Mouse (Mus musculus) frontal cortex, postnatal 14 days (tissue): ENCODE results near the gene Ldlrap1.

Source experiments
- DNase-seq, 2 experiments: peaks; one replicate each; pipeline ENCODE4 v3.0.0; 2022; ENCODE audit warnings: low spot score in 2 of 2

Ldlrap1 gene

DNA sequence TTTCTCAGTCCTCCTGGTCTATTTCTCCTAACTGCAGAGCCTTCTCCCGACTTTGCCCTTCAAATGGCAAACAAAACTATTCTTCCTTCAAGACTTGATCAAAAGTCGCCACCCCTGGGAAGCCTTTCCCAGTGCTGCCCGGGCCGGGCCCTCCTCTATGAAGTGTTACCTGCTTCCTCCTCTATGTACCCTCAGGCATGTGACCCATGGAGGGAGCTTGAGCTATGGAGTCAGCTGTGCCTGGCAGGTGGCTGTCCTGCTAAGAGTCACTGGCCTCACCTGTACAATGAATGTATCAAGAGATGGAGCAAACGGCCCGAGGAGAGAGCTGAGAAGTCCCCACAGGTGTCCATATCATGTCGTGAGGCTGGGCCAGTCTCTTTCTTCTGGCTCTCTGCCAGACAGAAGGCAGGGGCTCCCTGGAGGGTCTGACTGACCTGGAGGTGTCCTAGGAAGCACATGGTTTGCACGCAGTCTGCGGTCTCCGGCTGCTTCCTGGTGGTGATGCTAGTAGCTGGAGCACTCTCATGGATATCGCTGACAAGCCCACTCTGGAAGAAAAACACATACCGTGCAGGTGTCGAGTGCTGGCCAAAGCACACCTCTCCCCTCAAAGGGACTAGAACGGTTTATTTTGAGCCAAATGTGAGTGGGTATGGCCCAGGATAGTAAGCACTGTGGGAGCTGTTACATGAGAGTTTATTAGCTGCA, 7.6 kb upstream of the Ldlrap1 start:
- DNase-seq: no peak

DNA sequence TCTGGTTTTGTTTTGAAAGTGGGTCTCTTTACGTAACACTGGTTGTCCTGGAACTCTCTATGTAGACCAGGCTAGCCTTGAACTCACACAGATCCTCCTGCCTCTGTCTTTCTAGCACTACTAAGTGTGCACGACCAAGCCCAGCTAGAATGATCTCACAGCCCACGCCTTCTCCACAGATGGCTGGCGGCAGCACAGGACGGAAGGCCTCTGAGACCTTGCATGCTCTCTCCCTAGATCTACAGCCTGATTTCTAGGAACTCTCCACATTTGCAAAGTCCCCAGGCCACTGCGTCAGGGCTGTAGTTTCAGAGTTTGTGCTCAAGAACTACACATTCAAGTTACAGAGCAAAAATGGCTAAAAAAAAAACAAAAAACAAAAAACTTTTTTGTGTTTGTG, 6.3 kb upstream of the Ldlrap1 start:
- no peak for DNase-seq

- DNase-seq: no peak
Observed at GRCm38 (mm10) chr4:134772805-134773674, 5.2 kb upstream of the Ldlrap1 start.

DNA sequence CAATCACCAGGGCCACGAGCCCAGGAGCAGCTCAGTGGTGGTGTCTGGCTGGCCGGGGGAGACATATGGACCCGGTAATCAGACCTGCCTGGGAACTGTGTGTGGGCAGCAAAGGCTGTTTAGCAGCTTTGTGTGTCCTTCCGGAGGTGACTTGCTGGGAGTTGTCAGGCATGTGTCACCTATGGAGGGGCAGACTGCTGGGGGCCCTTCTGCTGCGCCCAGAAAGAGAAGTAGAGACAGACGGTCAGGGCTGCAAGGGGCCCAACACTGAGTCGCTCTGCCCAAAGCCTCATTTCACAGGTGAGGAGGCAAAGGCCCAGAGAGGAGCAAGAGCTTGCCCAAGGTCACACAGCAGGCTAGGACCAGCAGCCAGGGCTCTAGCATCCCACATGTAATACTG, 2.1 kb upstream of the Ldlrap1 start:
- DNase-seq: no peak

DNA sequence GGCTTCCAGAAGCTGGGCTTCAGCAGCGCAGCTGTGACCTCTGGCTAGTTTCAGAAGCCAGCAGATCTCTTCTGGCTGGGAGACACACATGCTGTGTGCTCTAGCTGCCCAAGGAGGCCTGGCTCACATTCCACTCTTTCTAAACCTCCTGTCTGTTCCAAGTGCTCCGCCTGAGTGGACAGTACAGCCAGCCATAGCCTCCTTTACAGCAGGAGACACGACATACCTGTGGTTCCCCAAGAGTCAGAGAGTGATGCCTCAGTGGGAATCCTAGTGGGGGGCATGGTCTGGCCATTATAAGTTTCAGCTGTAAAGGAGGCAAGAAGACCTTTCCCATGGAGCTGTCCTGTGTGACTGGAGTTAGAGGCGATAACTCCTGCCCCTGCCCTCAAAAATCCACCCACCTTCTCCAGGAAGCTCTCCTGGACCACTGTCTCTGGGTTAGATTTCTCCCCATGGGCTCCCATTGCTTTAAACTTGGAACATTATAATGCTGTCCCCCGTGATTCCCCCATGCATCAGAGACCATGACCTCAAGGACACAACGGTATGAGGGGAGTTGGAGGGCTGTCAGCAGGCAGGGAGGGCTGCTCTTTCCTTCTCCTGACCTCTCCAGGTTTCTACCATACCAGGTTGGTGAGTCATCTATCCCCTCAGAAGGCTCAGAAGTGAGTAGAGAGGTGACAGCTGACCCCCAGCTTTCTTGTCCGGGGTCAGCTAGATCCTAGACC, 1.4 kb upstream of the Ldlrap1 start:
- no peak for DNase-seq

DNA sequence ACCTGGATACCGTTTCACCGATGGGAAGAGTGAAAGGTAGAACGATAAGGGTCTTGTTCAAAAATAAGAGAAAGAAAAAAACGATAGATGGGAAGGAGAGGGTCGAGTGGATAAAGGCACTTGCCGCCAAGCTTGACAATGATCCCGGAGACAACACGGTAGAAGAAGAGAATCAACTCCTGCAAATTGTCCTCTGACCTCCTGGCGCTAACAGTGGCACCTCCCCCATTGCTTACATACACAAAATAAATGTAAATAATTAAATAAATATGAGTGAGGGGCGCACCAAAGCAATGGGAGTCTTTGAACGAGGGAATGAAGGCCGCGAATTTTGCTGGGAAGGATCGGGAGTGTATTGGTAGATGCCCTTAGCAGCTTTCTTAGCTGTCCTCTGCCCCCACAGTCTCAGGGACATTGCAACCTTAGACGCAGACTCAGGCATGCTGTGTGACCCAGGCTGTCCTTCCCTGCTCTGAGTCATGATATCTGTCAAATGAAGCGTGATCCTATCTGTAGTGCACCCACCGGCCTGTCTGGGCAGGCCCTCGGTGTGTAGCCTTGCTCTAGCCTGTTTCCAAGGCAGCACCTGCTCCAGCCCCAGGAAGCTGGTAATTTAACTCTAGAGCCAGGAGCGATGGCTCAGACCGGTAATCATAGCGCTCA, 533 bp upstream of the Ldlrap1 start:
- no peak for DNase-seq

DNA sequence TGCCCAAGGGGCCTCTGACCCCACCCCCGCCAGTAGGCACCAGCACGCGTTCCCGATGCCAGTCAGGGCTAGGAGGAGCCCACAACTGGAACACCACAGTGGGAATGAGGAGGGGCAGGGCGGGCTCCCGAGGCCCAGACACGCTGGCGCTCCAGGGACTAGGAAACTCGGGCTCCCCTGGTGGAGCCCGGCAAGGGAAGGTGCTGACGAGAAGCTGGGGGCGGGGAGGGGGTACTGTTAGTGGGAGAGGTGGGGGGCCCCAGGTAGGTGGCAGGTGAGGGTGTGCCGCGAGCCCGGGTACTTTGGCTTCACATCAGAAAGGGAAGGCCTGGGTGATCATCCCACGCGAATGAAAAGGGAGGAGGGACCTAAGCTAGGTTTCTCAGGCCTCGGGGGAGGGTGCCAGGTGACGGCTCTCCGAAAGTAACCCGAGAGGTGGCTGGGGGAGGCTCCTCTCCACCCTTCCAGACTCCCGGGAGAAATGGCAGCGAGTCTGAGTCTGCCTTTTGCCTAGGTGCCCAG, 859 bp downstream of the Ldlrap1 start:
- no peak for DNase-seq

DNA sequence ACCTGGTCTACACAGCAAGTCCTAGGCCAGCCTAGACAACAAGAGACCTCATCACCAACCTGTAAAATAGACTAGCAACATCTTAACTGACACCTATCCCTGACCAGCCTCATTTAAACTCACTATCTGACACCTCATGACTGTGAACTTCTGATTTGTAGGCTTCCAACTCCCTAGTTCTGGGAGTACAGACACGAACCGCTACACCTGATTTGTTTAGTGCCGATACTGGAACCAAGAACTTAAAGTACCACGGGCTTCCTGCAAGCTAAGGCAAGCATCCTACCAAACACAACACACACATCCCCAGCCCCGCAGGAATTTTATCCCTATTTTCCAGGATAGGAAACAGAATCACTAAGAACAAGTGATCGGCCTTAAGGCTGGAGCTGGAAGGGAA, 1.5 kb downstream of the Ldlrap1 start:
- DNase-seq: no peak

GRCm38 (mm10) chr4:134764333-134764732, 3.5 kb downstream of the Ldlrap1 start:
- no peak for DNase-seq

DNA sequence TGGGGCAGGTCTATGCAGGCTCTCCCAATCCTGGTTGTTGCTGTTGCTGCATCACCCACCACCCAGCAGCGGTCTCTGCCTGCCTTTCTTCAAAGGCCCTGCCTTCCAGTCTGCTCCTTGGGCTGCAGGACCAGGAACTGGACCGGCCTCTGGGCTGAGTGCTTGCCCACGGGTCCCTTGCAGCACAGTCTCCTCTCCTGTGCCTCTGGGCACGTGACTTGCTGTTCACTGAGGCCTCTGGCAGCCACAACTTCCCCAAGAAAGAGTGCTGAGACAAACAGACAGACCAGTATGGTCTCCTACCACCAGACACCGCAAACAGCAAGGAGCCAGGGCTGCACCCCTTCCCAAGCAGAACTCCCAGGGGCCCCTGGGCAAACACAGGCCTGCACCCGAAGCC, 5.5 kb downstream of the Ldlrap1 start:
- no peak for DNase-seq

DNA sequence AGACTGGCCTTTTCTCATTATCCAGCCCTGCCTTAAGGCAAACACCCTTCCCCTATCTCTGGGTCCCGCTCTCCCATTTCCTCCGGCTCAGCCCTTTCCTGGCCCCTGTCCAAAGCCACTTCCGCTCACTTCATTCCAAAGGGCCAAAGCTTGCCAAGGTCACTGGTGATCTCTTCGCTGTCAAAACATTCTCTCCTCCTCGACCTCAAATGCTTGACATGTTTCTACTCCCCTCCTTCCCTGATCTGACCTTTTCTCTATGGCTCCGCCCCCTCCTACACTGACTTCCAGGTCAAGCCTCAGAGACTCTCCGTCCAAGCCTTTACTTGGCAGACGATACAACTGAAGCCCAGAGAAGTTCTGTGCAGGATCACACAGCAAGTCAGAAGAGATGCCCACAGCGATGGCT, 7.0 kb downstream of the Ldlrap1 start:
- no peak for DNase-seq

- DNase-seq: no peak
Observed at GRCm38 (mm10) chr4:134760281-134760680, 7.5 kb downstream of the Ldlrap1 start.

- DNase-seq: no peak
Observed at GRCm38 (mm10) chr4:134759564-134759963, 8.3 kb downstream of the Ldlrap1 start.

DNA sequence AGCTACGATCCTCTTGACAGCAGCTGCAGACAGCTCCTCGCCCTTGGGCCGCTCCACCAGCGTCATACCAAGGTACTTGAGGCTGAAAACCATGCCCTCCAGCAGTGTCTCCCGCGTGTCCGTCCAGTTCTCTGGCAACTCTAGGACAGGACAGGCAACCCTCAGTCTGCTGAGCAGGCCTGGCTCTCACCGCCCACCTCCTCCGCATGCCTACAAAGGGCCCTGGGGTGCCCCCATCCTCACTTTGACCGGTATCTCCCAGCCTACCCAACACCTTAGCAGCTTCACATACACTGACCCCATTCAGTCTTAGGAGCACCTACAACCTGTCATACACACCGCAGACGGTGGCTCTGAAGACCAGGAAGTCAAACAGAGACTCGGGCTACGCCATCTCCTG, 8.9 kb downstream of the Ldlrap1 start:
- DNase-seq: no peak

DNA sequence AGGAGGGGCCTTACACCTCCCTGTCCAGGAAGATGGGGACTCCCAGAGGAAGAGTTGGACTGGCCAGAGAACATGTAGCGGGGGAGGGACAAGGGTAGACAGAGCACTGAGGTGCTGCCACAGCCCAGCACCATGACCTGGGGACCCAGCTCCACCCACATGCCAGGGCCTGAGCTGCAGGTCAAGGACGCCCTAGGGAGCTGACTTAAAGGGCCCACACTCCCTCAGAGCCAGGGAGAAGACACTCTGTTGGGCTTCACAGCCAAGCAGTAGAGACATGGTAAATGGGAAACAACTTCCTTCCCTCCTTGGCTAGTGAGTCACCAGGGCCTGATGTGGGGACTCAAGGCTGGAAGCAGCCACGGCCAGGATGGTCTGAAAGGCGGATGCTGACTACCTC, 9.5 kb downstream of the Ldlrap1 start:
- no peak for DNase-seq

DNA sequence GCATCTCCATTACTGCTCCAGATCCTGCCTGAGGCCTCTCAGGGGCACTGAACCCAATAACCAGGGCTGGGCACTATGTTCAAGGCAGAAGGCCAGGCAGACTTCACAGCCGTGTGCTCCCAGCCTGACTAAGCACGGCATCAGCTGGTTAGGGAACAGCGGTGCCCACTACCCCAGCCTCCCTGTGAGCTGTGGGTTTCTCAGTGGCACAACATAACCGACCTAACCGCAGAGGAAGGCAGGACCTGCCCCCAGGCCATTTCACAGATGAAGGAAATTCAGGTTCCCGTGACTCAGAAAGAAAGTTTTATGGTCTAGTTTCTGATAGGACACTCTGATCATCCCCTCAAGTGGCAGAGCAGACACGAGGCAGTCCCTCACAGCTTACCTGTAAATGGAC, 10.9 kb downstream of the Ldlrap1 start:
- no peak for DNase-seq

DNA sequence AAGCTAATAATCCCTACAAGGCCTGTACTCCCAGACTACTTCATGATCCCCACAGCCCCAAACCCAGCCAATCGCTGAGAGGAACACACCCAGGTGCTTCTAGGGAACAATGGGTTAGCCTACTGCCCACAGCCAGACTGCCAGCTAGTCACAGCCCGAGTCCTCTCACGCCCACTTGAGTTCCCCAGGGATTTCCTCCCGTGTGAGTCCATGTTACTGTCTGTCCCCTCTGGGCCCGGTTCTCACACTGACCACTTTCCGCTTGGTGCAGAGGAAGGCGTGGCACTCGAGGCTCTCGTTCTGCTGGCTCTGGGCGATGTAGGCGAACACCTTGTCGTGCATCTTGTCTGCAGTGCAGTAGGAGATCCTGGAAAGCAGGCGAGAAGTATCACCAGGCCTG, 12.9 kb downstream of the Ldlrap1 start:
- no peak for DNase-seq

- no peak for DNase-seq
Observed at GRCm38 (mm10) chr4:134754371-134754770, 13.5 kb downstream of the Ldlrap1 start.

GRCm38 (mm10) chr4:134753516-134754261, 14.1 kb downstream of the Ldlrap1 start:
- DNase-seq: no peak

GRCm38 (mm10) chr4:134752911-134753426, 14.9 kb downstream of the Ldlrap1 start:
- no peak for DNase-seq
